Mouse (Mus musculus) embryo, embryonic 10.5 days (tissue): ENCODE data around the gene Eno4.
"Not testable (repeated sequence)": the region's sequence is repeated elsewhere in the genome, so short reads cannot be mapped to it uniquely, and the experiment has no call there.

ENCODE experiments used
- DNase-seq: peaks from one replicate; pipeline ENCODE4 v3.0.0-alpha.2; 2015; ENCODE audit warnings: low spot score

Eno4 gene

DNA sequence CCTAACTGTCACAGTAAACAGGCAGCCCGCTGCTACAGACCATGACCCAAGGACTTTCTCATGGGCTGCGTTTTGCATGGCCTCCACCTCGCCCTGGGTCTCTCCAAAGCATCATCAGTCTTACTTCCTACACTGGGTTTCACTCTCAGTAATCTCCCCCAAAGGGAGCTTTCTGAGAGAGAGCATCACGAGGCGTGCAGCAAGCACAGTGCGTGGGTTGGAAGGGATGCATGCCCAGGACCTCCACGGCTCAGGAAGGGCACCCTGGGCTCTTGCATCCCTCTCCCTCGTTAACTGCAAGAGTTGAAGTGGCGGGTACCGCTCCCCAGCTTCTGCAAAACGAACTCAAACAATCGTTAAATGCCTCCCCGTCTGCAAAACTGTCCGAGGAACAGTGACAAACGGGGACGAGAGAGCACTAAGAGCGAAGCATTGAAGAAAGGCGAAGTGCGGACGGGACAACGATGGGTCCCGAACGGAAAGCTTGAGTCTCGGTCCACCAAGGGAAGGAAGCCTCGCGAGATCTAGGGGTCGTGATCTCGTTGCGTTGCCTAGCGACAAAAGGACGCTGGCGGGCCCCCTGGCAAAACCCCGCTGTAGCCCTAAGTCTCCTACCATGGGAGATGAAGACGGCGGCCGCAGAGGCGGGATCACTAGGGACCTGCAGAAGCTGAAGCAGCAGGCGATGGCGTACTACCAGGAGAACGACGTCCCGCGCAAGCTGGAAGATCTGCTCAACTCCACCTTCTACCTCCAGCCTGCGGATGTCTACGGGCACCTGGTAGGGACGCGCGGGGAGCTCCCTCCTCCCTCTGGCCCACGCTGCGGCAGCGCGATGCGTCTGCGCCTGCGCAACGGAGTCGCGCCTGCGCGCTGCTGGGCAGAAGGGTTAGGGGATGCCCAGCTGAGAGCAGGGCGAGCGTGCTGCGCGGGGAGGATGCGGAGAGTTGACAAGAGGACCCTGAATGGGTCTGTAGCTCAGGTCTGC lies at the start of gene Eno4, which contains the start of gene Hspa12a:
Gene Eno4 (plus strand): TSS at position 585 of the 988 bp plus-strand sequence.
Gene Hspa12a (minus strand): TSS at position 814 of the 988 bp plus-strand sequence.
- peak; percentile 98 for DNase-seq

DNA sequence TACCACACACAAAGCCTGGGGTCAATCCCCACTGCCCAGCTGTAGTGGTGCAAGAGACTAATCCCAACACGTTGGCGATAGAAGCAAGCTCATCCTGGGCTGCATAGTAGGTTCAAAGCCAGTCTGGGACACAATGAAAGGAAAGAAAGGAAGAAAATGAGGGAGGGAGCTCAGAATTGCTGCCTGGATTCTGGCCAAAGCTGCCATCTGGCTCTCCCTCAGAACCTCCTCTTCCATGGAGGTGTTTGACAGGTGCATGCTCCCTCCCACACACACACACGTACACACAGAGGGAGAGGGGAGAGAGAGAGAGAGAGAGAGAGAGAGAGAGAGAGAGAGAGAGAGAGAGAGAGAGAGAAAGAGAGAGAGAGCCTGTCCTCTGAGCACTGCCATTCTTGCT lies 47.0 kb upstream of the Eno4 start:
- no peak for DNase-seq

DNA sequence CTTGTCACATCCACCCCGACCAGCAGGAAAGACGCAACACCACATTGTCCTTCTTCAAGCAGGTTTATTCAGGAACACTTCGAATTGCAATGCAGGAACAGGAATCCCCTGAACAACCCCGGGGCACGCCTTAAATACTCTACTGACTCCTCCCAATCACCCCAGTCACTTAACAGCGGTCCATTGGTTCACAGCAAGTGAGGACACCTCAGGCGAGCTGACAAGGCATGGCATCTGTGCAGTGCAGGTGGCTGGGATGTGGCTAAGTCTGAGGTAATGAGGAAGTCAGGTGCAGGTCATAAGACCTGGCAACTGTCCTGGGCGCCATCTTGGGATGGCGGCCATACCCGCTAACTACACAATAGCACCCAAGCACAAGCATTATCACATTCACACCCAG lies 42.8 kb upstream of the Eno4 start:
- not testable (repeated sequence) for DNase-seq

DNA sequence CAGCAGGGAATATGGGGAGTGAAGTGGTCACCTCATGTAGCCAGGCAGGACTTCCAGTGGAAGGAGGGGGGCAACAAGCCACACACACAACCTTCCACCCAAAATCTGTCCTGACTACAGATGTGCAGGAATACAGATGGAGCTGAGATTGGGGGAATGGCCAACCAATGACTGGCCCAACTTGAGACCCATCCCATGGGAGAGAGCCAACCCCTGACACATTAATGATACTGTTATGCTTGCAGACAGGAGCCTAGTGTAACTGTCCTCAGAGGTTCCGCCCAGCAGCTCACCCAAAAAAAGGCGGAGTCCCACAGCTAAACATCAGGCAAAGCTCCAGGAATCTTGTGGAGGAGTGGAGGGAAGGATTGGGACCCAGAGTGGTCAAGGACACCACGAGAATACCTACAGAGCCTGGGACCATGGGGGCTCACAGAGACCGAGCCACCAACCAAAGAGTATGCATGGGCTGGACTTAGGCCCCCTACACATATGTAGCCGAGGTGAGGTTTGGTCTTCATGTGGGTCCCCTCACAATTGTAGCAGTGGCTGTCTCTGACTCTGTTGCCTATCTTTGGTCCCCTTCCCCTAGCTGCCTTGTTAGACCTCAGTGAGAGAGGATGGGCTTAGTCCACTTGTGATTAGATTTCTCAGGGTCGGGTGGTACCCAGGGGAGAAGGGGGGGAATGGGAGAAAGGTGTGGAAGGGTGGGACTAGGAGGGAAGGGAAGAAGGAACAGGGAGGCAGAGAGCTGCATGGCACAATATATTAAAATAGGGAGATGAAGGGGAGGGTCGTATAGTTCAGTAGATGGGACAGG lies 39.9 kb upstream of the Eno4 start:
- no peak for DNase-seq

DNA sequence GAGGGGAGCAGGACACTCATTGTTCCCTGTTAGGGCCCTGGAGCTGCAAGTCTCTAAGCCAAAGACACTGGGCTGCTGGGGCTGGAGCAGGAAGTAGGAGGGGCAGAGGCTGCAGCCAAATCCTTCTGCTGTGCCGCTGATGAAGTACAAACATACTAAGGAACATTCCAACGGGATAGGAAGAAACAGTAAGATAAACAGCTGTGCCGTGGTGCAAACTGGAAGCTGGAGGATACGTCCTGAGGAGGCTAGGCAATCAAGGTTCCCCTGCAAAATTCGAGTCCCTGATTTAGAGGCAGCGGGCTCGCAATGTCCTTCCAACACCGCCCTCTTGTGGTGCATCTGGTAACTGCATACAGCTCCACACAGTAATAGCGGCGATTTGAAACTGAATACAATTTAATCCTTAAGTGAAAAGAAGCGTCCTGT lies 39.3 kb upstream of the Eno4 start:
- peak; percentile 94 for DNase-seq

DNA sequence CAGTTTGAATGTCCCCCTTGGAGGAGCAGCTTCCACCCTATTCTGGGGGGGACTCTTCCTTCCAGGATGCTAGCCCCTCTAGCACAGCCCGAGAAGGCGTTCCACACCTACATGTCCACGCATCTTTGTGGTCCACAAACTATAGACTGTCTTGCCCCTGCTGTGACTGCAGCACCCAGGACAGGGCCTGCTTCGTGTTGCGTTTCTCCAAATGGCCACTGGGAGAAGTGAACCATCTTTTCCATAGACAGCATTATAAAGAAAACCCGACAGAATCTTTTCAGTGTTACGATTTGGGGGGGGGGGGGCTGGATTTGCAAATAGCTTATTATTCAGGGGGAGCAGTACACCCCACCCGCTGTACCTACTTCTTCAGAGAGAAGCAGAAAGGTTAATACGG lies 36.5 kb upstream of the Eno4 start:
- DNase-seq, result no peak

DNA sequence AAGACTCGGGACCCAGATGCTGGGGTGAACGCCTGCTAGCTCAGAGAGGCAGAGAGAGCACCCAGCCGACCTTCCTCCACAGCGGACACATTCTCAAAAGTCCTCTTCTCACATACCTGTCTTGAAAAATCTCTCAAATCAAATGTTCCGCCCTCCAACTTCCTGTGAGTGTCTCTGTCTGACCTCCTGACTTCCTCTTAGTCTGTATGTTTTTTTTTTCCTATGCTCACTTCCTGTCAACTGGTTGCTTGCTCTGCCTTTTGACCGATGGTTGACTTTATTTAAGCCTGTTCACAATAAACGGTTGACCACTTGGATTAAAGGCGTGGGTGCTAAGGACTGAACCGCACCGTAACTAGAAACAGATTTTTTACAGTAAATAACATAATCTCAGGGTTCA lies 35.2 kb upstream of the Eno4 start:
- no peak for DNase-seq

DNA sequence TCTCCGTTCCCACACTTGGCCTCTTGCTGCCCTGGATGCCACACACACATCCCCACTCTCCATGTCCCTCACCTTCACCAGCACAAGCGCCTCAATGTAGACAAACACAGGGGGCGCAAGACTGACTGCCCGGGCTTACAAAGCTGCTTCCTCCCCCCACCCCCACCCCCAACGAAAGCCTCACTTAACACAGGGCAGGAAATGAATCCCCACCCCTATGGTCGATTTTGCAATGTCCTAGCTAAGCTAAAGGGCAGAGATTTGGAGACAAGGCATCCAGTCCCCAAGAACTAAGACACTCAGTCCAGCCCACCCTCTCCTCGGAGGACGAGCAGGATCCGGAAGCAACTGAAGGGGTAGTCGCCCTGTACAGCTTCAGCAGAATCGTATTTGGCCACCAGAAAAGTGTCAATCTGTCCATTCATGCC lies 32.3 kb upstream of the Eno4 start:
- peak; percentile 54 for DNase-seq

DNA sequence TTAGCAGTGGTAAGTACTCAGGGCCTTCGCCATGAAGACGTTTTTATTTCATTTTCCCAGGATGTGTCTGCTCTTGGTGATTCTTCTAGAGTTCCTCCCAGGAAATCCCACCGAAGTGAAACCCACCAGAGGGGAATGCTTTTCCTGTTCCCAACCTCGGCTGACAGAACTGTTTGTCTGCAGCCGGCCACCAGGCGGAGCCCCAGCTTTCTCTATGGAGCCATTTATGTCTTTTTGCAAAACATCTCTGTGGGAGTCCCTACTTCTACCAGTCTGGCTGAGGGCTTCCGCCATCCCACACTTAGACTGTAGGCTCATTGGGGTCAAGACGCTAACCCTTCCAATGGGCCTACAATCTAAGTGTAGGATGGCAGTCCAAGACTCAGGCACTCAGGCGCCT lies 31.8 kb upstream of the Eno4 start:
- DNase-seq, result peak; percentile 90

DNA sequence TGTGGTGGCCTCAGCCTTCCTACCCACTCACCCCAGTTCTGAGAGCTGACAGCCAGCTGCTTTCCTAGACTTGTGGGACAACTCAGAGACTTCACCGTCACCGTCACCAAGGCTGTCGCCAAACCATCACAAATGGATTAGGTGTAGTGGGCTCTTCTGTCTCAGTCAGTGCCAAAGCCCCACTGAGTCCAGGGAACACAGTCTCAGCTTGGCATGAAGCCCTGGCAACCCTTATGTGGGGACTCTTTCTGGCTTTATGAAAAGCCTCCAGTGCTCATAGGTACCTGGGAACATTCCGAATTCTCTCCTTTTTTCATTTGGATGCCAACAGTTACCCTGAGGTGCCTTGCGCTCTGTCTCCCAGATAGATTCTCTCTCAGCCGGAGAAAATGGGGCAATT lies 29.9 kb upstream of the Eno4 start:
- DNase-seq, result no peak

DNA sequence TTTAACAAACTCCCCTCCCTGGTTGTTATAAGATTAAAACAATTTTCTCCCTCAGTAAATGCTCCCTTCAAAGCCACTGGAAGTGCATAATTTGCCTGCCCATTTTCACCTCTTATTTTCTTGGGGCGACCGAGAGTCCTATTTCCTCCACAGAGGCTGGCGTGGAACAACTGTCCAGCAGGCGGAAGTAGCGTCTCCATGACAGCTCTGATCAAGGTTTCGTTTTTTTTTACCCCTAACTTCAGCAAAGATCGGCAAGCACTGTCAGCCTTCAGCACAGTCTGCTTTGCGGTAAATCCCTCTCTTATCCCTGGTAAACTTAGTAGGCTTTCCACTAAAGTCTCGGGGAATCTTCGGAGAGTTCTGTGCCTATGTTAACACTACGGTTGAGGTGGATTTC lies 24.6 kb upstream of the Eno4 start:
- peak; percentile 47 for DNase-seq

DNA sequence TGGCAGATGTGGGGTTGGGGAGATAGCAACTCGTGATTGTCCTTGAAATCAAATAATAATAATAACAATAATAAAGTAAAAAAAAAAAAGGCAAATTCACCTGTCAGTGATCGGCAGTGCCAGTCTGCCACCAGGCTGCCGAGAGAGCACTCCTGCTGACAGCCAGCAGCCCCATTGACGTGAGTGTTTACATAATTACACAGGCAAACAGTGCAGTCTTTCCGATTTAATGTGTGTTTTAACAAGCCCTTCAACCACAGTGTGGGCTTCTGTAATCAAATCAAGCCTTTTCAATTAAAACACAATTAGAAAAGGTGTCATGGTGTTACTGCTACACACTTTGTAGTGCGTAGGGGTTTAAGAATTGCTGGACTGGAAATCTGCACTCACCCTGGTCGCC lies 24.1 kb upstream of the Eno4 start:
- DNase-seq, result no peak

DNA sequence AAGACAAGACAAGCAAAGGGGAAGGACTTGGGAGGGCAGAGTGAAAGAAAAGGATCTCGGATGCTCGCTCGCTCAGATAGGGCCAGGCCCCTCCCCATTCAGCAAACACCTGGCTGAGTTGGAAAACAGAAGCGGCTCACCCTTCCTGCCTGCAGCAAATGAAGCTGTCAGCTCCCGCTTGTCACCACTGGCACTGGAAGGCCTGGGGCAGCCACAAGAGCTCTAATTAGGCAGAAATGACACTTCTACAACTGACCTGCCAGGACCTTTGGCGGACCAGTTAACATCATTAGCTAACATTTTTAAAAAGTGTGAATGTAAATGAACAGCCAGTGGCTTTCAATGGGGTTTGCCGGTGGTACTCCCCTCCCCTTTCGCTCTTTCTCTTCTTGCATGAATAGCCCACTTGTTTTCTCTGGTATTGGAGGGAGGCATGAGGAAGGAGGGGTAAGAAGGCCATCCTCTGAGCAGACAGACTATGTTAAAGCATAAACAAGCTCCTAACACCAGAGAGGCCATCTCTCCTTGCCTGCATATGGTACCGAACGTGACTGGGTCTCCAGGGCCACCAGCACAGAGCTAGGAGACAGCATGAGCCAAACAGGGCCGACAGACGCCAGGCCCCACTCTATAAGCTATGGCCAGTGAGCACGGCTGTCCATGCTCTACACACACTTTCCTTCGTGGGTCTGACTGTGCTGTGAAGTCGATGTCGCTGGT lies 12.0 kb upstream of the Eno4 start:
- peak; percentile 62 for DNase-seq

DNA sequence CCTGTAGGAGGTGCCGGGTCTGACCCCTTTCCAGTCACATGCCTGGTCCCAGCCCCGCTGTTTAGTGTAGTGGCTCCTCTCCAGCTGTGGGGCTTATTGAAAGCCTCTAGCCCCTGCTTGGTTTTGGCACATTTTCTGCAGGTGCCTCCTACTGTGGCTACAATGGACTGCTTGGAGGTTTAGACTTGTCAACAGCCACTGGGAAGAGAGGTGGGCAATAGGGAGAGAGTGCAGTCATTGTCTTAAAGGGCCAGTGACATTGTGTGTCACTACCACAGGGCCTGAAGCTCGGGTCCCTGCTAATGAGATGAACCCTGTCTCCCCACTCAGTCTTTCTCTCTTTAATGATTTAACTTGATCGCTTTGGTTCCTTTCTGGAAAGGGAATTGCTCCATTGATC lies 10.2 kb upstream of the Eno4 start:
- DNase-seq, result peak; percentile 22

DNA sequence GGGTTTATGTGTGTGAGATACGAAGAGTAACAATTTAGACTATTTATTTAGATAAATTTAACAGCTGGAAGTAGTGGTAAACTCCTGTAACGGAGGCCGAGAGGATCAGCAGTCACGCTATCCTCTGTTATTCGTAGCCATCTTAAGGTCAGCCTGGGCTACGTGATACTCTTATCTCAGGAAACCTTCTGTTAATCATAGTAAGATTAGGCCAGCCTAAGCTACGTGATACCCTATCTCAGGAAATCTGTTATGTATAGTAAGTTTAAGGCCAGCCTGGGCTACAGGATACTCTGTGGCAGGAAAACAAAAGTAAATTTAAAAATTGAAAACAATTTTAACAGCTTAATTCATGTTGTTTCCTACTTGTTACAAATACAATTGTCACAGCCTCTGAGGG lies 2.7 kb downstream of the Eno4 start:
- no peak for DNase-seq

DNA sequence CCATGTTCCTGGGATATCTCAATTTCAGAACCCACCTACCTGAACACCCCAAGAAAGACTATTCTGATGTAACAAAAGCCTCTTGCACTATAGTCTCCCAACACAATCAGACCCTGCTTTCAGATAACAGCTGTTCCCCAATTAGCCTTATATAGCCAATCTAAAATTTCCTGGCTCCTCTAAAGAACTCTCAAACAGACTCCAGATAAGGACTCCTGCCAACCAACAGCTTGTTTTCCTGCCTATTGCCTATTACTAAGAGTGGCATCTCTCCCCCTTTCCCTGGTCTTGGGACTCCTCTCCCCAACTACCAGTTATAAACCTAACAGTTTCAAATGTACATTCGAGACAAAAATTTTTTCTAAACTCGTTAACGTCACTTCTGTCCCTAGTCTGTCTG lies 8.3 kb downstream of the Eno4 start:
- no peak for DNase-seq

DNA sequence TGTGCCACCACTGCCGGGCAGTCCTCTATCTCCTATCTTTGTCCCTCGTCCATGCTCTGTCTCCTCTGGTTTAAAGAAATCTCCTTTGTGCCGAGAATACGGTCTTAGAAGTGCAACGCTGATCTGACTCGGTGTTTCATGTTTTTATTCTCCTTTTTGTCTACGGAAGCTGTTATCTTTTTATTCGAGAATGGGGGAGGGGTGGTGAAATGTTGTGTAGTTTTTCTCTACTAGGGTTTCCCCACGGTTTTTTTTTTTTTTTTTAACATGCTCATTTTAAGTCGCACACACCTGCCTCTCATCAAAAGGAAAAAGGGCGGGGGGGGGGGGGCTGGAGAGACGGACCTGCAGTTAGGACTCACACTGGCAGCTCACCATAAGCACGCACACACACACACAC lies 9.0 kb downstream of the Eno4 start:
- DNase-seq, result no peak

DNA sequence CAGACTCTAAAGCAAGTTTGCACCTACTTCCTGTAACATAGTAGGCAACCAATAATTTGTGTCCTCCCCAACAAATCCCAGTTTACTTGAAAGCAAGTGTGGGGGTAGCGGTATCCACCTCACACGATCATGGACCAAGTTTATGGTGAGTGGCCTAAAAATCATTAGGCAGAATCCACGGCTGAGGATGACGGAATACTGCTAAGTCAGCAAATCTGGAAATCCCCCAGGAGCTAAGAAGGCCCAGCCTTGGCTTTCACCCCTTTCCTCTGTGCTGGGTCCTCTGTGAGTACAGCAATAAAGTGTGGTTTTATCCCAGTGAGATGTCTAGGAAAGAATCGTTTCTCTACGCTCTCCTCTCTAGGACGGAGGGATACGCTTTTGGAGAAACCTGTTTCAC lies 11.6 kb downstream of the Eno4 start:
- DNase-seq, result no peak

DNA sequence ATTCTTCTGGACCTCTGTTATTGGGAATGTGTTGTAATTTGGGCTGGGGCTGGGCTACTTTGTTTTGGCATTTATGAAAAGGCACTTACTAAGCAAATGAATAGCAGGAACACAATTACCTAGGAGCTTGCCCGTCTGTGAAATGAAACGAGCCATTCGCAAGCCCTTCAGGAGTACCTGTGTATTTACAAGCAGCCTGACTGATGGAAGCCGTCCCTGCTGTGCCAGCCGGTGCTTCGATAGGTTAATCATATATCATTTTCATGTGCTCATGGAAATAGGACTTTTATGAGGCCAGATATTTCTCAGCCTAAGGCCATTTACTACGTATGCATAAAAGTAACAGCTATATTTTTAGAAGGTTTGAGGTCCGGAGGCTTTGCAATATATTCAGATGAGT lies 19.8 kb downstream of the Eno4 start:
- DNase-seq, result no peak

DNA sequence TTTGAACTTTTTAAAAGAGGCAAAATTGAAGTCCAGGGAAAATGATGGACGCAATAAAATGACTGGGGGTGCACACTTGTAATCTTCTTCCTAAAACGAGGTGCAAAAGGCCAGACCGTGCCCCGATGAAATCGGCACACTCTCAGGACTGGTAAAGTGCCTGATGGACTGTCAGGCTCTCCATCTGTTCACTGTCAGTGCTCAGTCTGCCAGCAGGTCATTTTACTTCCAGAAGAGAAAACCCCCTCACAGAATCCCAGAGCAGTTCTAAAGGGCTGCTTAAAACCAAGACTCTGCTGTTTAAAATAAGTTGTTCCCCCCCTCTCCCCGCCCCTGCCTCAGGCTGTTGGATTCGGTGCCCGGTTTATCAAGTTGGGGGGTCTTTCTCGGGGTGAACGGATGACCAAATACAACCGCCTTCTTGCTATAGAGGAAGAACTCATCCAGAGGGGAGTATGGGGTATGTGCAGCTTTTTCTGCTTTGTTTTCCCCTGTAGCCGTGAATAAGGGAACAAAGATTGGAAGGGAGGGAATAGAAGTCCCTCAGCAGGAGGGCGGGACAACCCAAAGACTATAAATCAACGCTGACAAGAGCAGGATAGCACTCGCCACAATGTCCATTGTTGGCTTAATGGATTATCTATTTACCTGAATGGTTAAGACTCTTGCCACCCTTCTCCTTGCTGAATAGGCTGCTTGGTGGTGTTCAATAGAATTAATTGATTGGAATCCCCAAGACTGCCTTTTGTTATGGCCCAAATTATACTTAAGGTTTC lies 25.7 kb downstream of the Eno4 start:
- peak; percentile 70 for DNase-seq

DNA sequence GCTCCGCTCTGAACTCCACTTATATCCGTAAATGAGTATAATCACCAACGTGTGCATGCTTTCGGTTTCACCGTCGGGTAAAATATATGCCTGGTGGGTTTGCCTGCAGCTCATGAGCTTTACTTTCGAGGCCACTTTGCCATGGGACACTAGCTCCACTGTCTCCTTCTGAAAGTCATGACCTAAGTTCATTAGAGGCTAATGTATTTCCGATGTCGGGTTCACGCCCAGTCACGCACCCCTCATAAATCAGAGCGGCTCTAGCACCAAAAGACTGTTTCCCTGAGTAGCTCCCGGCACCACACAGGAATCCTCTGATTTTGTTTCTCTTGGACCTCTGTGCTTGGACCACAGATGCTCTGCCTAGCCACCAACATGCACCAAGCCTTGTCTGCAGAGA lies 27.6 kb downstream of the Eno4 start:
- peak; percentile 48 for DNase-seq
